Mouse (Mus musculus): Measurements from ENCODE around the gene Gclc.

GRCm38 (mm10) chr9:77766767-77767166, 12.4 kb downstream of the Gclc start:
- TF ChIP-seq CTCF (IDR thresholded peaks at IDR 0.05; ENCODE audit: low read depth) (no peak), EP300 (optimal IDR thresholded peaks at IDR 0.05) (no peak)

Data from stomach, postnatal 0 days (tissue).